Mouse (Mus musculus) frontal cortex, adult (tissue): Measurements from ENCODE around the gene Baiap2l2.

Source experiments
- ATAC-seq: cut with Nextera tagmentation; 2 replicates; pipeline ENCODE4 v1.9.2; 2017; ENCODE audit warnings: mild to moderate bottlenecking, moderate library complexity, mixed read lengths; ENCODE audit not compliant: low TSS enrichment

Baiap2l2 gene

GRCm38 (mm10) chr15:79285399-79285798 lies at the start of gene Baiap2l2:
TSS of gene Baiap2l2 (minus strand) at chr15:79285537.
- ATAC-seq: no peak

DNA sequence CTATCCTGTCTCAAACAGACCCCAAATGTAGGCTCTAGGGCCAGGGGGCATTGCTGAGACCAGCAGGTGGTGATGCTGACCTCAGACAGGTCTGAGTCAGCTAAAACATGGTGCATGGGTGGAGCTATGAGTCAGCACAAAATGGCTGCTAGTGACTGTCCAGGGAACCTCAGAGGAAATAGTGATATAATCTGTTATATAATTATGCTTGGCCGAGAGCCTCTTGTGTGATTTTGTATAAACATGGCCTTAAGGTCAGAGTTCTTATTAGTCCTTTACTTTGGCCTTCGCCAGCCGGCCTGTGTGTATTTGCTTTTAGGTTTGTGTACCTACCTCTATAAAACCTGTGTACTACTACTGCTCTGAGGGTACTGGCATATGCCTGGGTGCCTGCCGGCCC lies 48.1 kb upstream of the Baiap2l2 start:
- no peak for ATAC-seq

GRCm38 (mm10) chr15:79330521-79330920 lies 45.2 kb upstream of the Baiap2l2 start:
- no peak for ATAC-seq

DNA sequence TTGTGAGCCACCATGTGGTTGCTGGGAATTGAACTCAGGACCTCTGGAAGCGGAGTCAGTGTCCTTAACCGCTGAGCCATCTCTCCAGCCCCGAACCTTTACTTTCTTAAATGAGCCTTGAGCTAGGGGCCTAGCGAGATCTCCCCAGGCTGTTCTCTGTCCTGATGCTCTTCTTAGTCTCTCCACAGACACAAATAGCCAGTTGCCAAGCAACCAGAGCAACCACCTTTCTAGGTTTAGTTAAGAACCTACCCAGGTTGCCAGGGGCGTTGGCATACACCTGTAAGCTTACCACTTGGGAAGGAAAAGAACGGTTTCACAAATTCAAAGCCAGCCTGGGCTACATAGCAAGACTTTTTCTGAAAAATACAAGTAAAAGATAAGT lies 44.6 kb upstream of the Baiap2l2 start:
- ATAC-seq: no peak

DNA sequence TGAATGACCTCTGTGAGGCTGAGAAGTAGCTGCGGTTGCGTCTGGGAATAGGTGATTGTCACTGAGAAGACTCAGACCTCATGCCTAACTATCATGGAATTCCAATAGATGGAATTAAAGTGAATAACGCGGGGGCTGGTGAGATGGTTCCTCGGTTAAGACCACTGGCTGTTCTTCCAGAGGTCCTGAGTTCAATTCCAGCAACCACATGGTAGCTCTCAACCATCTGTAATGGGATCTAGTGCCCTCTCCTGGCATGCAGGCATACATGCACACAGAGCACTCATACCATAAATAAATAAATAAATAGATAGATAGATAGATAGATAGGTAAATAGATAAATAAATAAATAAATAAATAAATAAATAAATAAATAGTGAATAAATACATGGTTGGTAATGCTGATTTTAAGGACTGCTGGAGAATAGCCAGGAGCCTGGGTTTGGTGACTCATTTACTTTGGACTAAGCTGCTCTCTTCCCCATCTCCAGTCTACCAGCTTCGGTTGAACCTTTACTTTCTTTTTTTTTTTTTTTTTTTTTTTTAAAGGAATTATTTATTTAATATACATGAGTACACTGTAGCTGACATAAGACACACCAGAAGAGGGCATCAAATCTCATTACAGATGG lies 44.1 kb upstream of the Baiap2l2 start:
- ATAC-seq: no peak

- no peak for ATAC-seq
Measured at GRCm38 (mm10) chr15:79328939-79329275, 43.6 kb upstream of the Baiap2l2 start.

DNA sequence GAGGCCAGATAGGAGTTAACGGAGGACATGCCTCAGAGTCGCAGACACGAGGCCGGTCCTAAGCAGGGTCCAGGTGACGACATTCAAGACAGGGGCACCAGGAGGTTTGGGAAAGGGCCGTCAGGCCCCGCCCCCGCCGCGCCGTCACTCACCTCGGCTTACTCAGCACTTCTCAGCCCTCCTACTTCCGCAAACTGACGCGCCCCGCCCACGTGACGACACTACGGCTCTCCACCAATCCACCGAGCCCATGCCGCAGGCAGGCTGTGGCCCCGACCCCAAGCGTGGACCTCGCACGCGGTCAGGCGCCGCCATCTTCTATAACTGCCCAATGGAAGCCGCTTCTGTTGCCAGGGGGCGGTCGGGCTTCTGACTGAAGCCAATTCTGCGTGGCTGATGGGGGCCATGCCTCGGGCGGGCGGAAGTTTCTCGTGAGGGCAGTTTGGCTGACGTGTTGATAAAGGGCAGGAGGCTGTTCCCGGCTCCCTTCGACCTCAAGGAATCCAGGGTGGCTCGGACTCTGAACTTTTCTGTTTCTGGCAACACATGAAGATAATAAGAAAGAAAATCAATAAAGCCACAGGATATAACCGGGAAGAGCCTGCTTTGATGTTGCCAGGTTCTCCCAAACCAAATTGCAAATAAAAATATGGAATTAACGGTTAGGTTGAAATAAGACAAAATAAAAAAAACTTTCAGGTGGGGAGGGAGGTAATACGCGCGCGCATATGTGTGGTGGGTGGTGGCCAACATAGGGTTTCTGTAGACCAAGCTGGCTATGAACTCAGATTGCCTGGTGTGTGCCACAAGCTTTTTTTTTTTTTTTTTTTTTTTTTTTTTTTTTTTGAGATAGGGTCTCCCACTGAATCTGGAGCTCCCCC lies 43.0 kb upstream of the Baiap2l2 start, which contains the start of gene Pla2g6:
Gene Pla2g6 (minus strand): TSS at position 333 of the 881 bp plus-strand sequence.
- ATAC-seq: peak; percentile 98

GRCm38 (mm10) chr15:79326971-79327961 lies 41.9 kb upstream of the Baiap2l2 start:
- ATAC-seq: peak; percentile 35; the same call in 1 of the 2 replicates

- no peak for ATAC-seq
Measured at GRCm38 (mm10) chr15:79326264-79326663, 40.9 kb upstream of the Baiap2l2 start.

DNA sequence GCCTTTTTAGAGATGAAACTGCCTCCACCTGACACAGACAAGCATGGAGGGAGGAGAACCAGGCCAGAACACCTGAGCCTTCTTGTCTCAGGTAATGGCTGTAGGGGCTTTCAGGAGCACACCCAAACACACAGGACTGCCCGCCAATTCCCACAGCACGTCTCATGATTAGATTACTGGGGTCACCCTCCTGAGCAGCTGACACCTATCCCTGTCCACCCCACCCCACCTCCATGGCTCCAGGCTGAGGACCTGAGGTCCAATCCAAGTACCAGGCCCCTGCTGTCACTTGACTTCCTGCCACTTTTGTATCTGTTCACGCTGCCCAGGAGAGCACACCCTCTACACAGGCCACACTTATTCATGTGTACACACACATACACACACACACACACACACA lies 40.4 kb upstream of the Baiap2l2 start:
- no peak for ATAC-seq

- no peak for ATAC-seq
Measured at GRCm38 (mm10) chr15:79324373-79324772, 39.0 kb upstream of the Baiap2l2 start.

DNA sequence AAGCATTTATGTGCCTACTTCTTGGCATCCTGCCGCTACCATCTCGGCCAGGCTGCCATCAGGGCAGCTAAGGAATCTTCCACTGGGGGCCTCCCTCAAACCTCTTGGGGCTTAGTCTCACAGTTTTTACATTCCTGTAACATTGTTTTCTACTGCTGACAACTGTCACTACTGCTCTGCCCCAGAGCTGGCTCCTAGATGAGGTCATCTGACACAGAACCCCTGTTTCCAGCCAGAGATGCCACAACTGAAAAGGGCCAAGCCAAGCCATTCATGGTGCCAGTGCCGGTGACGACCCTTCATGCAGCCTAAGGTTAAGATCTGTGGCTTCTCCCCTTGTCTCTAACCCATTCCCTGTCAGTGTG lies 38.4 kb upstream of the Baiap2l2 start:
- no peak for ATAC-seq

GRCm38 (mm10) chr15:79322991-79323790 lies 37.9 kb upstream of the Baiap2l2 start:
- ATAC-seq: no peak

- no peak for ATAC-seq
Measured at GRCm38 (mm10) chr15:79322281-79322990, 37.1 kb upstream of the Baiap2l2 start.

GRCm38 (mm10) chr15:79321733-79322190 lies 36.4 kb upstream of the Baiap2l2 start:
- no peak for ATAC-seq

DNA sequence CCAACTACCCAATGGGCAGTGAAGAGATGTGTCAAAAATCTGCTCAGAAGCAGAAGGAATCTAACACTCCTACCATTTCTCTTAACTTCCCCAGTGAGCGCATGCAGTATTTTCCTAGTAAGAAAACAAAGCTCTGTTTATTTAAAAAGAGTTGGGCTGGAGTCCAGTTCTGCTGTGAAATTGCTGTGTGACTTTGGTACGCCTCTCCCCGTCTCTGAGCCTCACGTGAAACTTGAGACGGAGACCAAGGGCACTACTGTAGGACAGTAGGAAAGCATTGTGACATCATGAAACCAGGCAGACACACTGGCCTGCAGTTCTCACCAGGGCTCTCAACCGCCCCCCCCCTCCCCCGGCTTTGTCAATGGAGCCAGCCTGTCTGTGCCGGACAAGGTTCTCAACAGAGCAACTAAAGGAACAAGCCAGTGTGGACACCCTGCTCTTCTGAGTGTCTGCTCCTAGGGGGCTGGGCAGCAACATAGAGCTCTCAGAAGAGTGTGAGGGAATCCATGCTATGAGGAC lies 28.6 kb upstream of the Baiap2l2 start:
- ATAC-seq: no peak

- ATAC-seq: no peak
Measured at GRCm38 (mm10) chr15:79307861-79308260, 22.5 kb upstream of the Baiap2l2 start.

- ATAC-seq: peak; percentile 52; the same call in 1 of the 2 replicates
Measured at GRCm38 (mm10) chr15:79306043-79306637, 20.8 kb upstream of the Baiap2l2 start.

DNA sequence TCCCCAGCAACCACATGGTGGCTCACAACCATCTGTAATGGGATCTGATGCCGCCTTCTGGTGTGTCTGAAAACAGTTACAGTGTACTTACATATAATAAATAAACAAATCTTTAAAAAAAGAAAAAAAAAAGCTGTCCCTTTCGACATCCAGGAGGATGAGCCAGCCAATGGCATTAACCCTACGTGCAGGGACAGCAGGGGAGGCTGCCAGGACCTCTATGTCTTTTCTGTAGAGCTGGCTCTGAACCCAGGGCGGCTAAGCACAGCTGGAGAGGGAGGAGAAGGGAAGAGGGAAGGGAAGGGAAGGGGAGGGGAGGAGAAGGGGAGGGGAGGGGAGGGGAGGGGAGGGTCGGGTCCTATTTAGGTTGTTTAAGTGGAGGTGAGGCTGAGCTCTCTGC lies 19.5 kb upstream of the Baiap2l2 start:
- no peak for ATAC-seq

DNA sequence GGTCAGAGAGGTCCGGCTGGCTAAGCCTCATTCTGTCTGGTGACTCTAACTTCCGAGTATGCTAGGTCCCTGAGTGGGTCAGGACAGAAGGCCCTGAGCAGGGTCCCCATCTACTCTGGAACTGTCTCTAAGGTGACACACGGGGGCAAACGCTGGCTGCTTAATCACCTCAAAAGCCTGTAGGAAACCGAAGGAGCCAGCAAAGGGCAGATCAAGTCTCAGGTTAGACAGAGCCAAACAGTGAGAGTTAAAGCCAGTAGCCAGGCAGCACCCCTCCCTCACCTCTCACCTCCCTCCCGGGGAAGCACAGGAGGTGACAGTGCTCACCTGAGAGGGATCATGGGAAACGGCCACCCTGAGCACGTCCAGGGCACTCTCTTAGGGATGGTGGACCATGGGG lies 18.4 kb upstream of the Baiap2l2 start:
- no peak for ATAC-seq
